17 mouse cellular contexts compared by ENCODE assay signal in the genomic region with DNA sequence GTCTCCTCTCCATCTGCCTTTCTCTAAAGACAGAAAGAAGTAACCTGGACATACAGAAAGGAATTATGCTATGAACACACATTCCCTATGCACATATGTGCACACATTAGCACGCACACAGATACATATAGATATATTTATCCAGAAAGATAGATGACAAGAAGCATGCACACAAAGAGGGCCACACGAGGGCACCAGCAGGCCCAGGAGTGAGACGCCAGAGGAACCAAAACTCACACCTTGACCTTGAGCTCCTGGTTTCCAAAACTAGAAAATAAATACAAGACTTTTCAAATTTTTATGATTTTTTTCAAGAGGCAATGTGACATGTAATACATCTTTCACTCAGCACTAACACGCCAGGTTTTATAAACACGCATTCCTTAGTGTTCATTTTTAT.
DNase-seq lines count a peak whose midpoint lies in the region; ATAC-seq and TF ChIP-seq lines count a peak whose summit lies in the region.
"Had no signal": no experiment of that assay in that cellular context is flagged by ENCODE, and none has a peak within 500 bp of the region (broad histone marks: within the 10 kb centered on the region; RNA-seq: fewer than 3 reads in every experiment).

No protein-coding gene starts in this region.

- no peak overlapping the region for H3K27ac ChIP-seq in kidney, postnatal 0 days
- no peak overlapping the region for H3K27ac ChIP-seq in stomach, postnatal 0 days (replicated peaks)
- H3K27ac ChIP-seq: embryonic facial prominence, embryonic 10.5 days; liver, embryonic 15.5 days; neural tube, embryonic 15.5 days had no signal

- no peak for ATAC-seq in kidney, postnatal 0 days (replicated peaks; ENCODE audit: low FRiP score, low read depth)
- no peak for ATAC-seq in stomach, postnatal 0 days (ENCODE audit: low FRiP score, low TSS enrichment)
- ATAC-seq: inflammation-experienced regulatory T-cells, adult 6 months had no signal

- no peak for TF ChIP-seq EP300 in stomach, postnatal 0 days (optimal IDR thresholded peaks at IDR 0.05)

- H3K4me3 ChIP-seq in kidney, postnatal 0 days (replicated peaks; ENCODE audit: low read depth, low read length), result no peak overlapping the region
- H3K4me3 ChIP-seq in stomach, postnatal 0 days (ENCODE audit: low read depth, low read length), result no peak overlapping the region
- H3K4me3 ChIP-seq: embryonic facial prominence, embryonic 10.5 days; liver, embryonic 15.5 days; neural tube, embryonic 15.5 days had no signal

- H3K36me3 ChIP-seq in kidney, postnatal 0 days (ENCODE audit: insufficient read depth, low read length), result no peaks in the 10 kb centered on the region
- H3K36me3 ChIP-seq in stomach, postnatal 0 days (ENCODE audit: control insufficient read depth, insufficient read depth, low read length), result no peaks in the 10 kb centered on the region
- H3K36me3 ChIP-seq: embryonic facial prominence, embryonic 10.5 days; liver, embryonic 15.5 days; neural tube, embryonic 15.5 days had no signal

- no peaks in the 10 kb centered on the region for H3K9me3 ChIP-seq in kidney, postnatal 0 days (replicated peaks; ENCODE audit: low read length)
- H3K9me3 ChIP-seq in stomach, postnatal 0 days (ENCODE audit: control insufficient read depth, low read length), result no peaks in the 10 kb centered on the region
- H3K9me3 ChIP-seq: embryonic facial prominence, embryonic 10.5 days; liver, embryonic 15.5 days; neural tube, embryonic 15.5 days had no signal

- peak; percentile 17 to 47 for DNase-seq in adrenal gland, postnatal 36 days
- DNase-seq in adrenal gland, adult 18-20 months (ENCODE audit: low spot score in 2 of 2), result no peak
- DNase-seq in kidney, postnatal 0 days (ENCODE audit: low spot score), result no peak
- DNase-seq in kidney, adult 11 months, result no peak
- peak; percentile 14 to 36 for DNase-seq in spleen, postnatal 36 days (ENCODE audit: low spot score in 2 of 2)
- no peak for DNase-seq in spleen, adult 12 weeks (ENCODE audit: low spot score)
- DNase-seq in stomach, postnatal 0 days (ENCODE audit: low spot score), result no peak
- DNase-seq in heart, postnatal 25 days (ENCODE audit: low spot score), result no peak
- DNase-seq: cerebellum, adult 9-11 months; heart, adult 18-20 months; heart, postnatal 4 days; kidney, postnatal 25 days; retina, postnatal 1 day had no signal

- H3K4me2 ChIP-seq in kidney, postnatal 0 days (ENCODE audit: low read length), result no peak overlapping the region
- no peak overlapping the region for H3K4me2 ChIP-seq in stomach, postnatal 0 days (replicated peaks; ENCODE audit: low read depth)
- H3K4me2 ChIP-seq: liver, embryonic 15.5 days; neural tube, embryonic 15.5 days had no signal

- TF ChIP-seq CTCF in kidney, postnatal 0 days (IDR thresholded peaks at IDR 0.05; ENCODE audit: low read depth), result peak; percentile 52
- peak; percentile 66 for TF ChIP-seq CTCF in stomach, postnatal 0 days (IDR thresholded peaks at IDR 0.05; ENCODE audit: low read depth)

- no peaks in the 10 kb centered on the region for H3K27me3 ChIP-seq in kidney, postnatal 0 days (ENCODE audit: insufficient read depth, low read length)
- H3K27me3 ChIP-seq in stomach, postnatal 0 days (ENCODE audit: control insufficient read depth, insufficient read depth, low read length), result no peaks in the 10 kb centered on the region
- H3K27me3 ChIP-seq: liver, embryonic 15.5 days; neural tube, embryonic 15.5 days had no signal

- H3K4me1 ChIP-seq in kidney, postnatal 0 days (replicated peaks; ENCODE audit: insufficient read depth, low read length), result no peaks in the 10 kb centered on the region
- H3K4me1 ChIP-seq in stomach, postnatal 0 days (replicated peaks; ENCODE audit: control insufficient read depth, insufficient read depth), result 0 out of 2 replicates have a peak, but pooled peaks cover 5% of the 10 kb centered on the region
- H3K4me1 ChIP-seq: liver, embryonic 15.5 days; neural tube, embryonic 15.5 days had no signal

- WGBS in kidney, postnatal 0 days, result 77% methylated on average over 5 of the region's 5 CpGs
- WGBS in stomach, postnatal 0 days, result 67% methylated on average over 5 of the region's 5 CpGs

- no peak overlapping the region for H3K9ac ChIP-seq in kidney, postnatal 0 days (ENCODE audit: low read depth, low read length)
- no peak overlapping the region for H3K9ac ChIP-seq in stomach, postnatal 0 days (ENCODE audit: low read length)
- H3K9ac ChIP-seq: liver, embryonic 15.5 days; neural tube, embryonic 15.5 days had no signal

- intact Hi-C loops in heart, postnatal 25 days (cut with DNase I), result no loop called here

Comparison
In these comparisons a context has a peak if more than half of its experiments do, and no peak if none do; other contexts are left out.
1. DNase-seq: peak in adrenal gland, postnatal 36 days (2 of 2) and spleen, postnatal 36 days (2 of 2); none in adrenal gland, adult 18-20 months (0 of 2), kidney, postnatal 0 days (single experiment), kidney, adult 11 months (single experiment), spleen, adult 12 weeks (single experiment), stomach, postnatal 0 days (single experiment) and heart, postnatal 25 days (single experiment).